Mouse (Mus musculus) cerebellum, postnatal 36 days (tissue): ENCODE results near the gene Ip6k3.

Experiments
- DNase-seq, 2 experiments: peaks; one replicate each; pipeline ENCODE4 v3.0.0; 2021 to 2022; ENCODE audit warnings: mixed read lengths in 2 of 2

Gene Ip6k3

GRCm38 (mm10) chr17:27167545-27167944 lies at the start of gene Ip6k3:
TSS of gene Ip6k3 (minus strand) at chr17:27167795.
- no peak for DNase-seq

DNA sequence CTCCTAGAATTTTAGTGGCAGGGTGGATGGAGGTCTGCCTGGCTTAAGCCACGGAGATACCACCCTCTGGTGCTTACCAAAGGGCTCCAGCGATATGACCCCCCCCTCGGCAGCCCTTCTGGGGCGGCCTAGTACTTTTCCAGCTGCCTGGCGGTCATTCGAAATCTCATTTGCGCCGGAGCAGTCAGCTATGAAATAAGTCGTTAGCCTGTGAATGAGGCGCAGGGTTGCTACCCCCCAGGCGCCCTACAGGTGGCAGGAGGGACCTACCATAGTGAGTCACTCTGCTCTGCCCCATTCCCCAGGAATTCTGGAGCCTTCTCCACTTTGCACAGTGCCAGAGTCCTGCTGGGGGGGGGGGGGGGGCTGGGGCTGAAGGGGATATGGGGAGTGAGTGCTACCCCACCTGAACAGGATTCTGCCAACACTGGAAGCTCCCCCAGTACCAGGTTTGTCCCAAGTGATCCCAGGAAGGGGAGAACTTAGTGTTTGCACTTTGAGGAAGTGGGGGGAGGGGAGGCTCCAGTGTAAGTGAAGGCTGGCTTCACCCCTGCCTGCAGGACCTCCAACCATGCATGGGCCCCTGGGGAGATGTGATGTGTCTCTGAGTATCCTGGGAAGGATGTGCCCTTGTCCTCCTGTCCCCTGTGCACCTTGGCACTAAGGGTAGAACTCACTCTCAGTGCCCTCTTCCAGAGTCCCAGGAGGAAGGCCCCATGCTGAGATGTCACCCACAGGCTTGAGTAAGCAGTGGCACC lies 45.4 kb upstream of the Ip6k3 start:
- DNase-seq: peak; percentile 49 to 61

GRCm38 (mm10) chr17:27212006-27212405 lies 44.4 kb upstream of the Ip6k3 start:
- no peak for DNase-seq

DNA sequence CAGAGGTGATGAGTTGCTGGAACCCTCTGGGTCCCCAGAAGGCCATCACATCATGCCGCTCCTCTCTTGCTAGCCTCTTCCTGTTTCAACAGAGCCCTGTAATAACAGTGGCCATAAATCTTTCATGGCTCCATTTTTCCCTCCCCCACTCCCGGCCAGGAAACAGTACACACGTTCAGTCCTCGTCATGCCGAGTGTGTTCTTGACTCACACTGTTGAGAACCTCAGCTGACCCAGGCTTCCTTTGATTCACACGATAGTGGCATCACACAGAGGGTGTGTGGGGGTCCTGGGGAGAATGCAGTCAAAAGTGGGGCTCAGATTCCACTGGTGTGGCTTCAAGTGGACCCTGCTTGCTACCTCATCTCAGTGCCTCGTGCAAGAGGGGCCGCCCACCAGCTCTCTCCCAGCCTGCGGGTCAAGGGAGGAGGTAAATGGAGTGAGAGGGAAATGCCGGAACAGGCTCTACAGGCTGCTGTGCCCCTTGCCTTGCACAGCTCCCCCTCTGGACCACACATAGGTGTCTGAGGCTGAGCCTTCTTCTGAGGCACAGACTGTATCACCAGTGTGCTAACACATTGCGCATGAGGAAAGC lies 39.6 kb upstream of the Ip6k3 start:
- no peak for DNase-seq

DNA sequence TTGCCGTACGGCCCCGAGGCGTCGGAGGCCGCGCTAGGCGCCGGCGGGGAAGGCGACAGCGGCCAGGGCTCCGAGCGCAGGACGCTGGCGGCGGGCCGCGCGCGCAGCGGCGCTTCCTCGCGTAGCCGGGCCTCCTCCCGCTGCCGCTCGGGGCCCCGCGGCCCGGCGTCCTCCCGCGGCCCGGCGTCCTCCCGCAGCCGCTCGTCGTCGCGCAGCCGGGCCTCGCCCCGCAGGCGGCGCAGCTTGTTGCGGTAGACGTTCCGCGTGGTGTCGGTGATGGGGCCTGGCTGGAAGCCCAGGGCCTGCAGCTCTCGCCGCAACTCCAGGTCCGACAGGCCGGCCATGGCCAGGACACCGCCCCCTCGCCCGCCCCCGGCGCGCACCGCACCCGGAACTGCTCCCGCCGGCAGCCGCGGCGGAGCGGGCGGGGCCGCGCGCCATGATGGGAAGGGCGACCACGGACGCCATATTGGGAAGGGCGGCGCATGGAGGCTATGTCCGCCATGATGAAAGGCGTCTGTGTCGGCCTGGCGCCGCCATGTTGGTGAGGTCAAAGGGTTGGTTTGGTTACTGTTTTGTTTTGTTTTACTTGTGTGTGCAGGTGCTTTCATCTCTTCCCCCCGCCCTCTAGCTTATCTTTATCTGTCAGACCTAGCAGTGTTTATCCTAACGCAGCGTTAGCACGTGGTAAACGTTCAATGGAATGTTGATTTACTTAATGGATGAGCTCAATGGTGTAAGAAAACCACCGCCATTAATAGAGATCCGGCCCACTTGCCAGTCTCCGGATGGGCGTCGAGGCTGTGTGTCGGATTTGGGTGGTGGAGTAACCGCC lies 36.7 kb upstream of the Ip6k3 start, which contains the start of gene Lemd2:
Gene Lemd2 (minus strand): TSS at position 395 of the 835 bp plus-strand sequence.
- peak; percentile 96 for DNase-seq

DNA sequence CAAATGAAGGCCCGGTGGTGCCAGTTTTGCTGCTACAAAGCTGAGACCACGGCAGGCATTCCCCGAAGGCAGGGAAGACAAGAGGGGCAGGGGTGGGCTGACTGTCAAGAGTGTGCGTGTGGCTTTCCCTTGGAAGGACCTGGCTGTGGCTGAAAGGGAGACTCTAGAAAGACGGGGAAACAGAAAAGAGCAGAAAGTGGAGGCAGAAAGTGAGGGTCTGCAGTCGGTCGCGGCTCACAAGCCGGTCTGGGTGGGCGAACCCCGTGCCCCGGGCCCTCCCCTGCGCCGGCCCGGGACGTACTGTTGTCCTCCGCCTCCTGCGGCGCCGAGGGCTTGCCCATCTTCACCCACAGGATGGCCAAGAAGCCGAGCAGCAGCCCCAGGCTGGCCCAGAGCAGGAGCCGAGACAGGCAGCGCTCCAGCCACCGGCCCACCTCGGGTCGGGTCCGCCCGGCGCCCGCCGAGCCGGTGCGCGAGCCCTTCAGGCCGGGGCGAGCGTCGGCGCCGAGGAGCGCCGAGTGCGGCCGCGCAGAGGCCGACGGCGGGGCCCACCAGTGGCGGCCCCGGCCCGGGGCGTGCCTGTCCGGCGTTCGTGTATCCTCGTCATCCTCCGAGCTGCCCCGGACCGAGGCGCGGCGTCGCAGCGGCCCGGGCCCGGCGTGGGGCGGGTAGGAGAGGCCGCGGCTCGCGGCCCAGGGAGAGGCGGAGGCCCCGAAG lies 35.9 kb upstream of the Ip6k3 start:
- DNase-seq: peak; percentile 47 to 48

DNA sequence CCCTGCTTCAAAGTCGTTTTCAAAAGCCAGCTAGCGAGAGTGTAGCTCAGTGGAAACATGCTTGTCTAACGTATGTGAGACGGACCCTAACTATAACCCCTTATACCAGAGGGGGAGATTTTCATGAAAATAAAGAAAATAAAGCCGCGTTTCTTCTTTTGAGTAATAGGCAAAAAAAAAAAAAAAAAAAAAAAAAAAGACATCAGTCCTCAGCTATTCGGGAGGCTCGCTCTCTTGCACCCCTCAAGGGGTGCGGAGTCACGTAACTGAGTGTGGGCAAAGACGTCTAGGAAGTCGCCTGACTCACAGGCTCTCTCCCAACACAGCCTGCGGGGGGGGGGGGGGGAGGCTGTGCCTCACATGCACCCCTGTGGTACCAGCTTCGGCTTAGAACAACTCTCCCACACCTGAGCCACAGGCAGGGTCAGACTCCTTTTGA lies 35.3 kb upstream of the Ip6k3 start:
- no peak for DNase-seq

DNA sequence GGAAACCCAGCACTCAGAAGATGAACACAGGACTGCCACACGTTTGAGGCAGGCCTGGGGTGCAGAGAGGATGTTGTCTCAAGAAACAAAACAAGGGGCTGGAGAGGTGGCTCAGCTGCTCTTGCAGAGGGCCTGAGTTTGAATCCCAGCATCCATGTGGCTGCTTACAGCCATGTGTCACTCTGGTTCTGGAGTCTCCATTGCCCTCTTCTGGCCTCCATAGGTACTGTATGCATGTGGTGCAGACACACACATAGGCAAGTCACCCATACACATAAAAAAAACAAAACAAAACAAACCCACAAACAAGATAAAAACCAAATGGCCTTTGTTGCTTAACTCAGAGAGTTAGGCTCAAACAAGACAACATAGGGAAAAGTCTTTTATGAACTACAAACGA lies 34.4 kb upstream of the Ip6k3 start:
- DNase-seq: no peak

- no peak for DNase-seq
Observed at GRCm38 (mm10) chr17:27200801-27201200, 33.2 kb upstream of the Ip6k3 start.

- no peak for DNase-seq
Observed at GRCm38 (mm10) chr17:27199864-27200263, 32.3 kb upstream of the Ip6k3 start.

DNA sequence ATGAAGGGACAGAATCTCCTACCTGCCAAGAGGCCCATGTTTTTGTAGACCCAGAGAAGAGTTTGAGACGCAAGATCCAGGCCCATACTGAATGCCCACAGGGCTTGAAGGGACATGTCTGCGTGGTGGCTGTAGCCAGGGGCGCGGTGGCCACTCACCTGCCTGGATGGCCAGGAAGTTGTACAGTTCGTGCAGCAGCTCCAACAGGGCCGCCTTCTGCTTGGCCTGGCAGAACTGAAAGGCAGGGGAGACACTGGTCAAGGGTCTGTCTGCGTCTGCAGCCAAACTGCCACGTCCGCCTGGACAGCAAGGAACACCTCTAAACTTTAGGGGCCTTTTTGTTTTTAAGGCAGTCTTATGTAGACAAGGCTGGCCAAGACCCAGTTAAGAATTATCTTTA lies 31.6 kb upstream of the Ip6k3 start:
- no peak for DNase-seq

GRCm38 (mm10) chr17:27196206-27196605 lies 28.6 kb upstream of the Ip6k3 start:
- DNase-seq: no peak

DNA sequence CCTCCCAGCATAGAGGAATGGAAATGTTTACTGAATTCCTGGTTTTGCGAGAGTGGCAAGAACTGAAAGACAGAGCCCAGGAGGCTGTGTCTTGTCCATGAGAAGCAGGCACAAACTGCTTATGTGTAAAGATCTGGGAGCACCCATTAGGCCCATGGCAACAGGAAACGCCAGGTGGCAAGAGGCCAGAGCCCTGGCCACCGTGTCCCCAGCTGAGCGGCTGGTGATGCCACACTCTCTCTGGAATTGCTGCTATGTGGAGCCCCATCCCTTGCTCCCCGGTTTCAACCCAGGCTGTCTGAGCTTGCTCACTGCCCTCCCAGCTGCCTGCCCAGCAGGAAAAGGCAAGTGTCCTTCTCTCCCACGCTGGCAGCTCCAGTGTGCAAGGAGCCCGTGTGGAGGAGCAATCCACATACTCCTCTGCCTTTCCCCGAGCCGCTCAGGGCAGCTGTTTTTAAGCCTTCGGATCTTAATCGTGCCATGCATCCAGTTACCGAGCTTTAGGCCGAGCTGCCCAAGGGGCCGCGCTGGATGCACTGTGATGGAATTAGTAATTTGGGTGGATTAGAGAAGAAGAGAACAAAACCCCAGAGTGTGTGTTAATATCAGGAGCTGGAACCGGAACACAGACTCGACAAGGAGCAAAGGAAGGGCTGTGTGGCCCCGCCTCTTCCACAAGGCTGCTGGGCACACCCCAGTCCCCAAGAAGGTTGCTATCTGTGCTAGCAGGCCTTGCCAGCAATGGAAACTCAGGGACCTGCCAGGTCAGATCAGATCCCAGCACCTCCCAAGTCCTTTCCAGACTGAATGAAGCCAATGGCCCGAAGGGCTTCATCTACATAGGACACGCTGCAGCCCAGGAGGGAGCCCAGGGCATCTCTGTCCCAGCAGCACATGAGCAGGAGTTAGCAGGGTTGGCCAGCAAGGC lies 26.9 kb upstream of the Ip6k3 start:
- DNase-seq: no peak

- peak in 1 of 2 experiments; percentile 38 for DNase-seq
Observed at GRCm38 (mm10) chr17:27191804-27192203, 24.2 kb upstream of the Ip6k3 start.

DNA sequence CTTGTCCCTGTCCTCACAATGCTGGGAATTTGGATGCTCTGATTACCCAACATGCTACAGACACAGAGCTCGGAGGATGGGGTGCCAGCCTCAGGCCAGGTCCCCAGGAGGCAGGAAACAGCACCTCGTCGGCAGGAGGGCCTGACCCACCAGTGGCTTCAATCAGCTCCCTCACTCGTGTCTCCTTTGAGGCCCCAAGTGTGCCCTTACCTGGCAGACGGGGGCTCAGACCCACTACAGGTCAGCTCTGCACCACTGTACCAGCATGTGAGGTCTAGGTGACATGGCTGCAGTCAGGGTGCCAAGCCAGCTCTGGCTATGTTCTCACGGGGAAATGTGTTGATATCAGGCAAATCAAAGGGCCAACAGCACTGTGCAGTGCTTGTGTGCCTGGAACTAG lies 23.6 kb upstream of the Ip6k3 start:
- DNase-seq: no peak

DNA sequence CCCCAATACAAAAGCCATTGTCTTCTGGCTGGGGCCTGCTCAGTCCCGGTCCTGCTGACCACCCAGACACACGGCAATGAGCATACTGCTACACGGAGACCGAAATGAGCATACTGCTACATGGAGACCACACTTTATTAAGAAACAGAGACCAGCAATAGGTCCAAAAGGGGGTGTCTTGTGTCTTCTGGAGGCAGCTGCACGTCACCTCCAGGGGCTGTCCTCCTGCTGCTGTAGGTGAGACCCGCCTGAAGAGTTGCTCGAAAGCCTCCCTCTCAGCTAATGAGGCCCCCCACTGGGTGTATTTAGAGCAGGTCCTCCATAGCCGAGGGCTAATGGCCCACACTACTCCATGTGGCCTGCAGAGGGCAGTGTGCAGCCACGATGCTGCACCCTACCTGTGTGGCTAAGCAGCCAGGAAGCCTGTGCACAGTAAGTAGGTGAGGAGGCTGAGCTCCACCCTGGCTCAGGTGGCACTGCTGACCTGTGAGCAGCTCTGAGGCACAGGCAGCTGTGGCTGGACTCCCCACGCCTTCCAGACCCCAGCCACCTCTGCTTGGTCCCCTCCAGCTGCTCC lies 22.1 kb upstream of the Ip6k3 start:
- DNase-seq: peak; percentile 84 to 86

DNA sequence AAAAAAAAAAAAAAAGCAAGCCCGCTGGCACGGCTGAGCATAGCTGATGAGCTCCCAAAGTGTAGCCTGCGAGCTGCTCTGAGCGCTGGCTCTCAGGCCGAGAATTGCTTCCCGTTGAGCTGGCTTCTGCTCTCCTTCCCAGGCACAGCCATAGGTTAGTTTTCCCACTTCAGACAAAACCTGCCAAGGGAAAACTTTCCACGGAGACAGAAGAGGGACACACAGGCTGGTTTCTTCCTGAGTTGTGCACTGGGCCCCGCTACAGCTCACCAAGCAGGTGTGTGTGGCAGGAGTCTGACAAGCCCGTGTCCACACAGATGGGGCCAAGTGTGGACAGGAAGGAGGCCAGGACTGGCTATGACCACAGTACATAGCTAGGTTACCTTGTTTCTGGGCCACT lies 21.3 kb upstream of the Ip6k3 start:
- peak; percentile 43 to 44 for DNase-seq

DNA sequence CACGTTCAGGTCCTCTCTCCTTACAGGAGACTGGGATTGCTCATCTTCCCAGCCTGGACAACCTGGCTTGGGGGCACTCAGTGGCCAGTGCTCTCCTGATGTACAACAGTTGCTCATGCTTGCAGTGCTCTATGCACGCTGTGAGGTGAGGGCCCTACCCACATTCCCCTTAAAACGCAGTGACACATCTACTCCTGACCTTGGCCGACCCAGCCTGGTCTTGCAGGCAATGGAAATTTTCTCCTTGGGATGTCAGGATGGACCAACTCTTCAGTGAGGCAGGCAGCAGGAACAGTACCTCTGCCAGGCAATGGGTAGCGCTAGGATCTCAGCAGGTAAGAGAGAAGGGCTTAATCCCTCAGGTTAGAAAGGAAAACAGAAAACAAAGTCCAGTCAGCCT lies 19.5 kb upstream of the Ip6k3 start:
- no peak for DNase-seq

DNA sequence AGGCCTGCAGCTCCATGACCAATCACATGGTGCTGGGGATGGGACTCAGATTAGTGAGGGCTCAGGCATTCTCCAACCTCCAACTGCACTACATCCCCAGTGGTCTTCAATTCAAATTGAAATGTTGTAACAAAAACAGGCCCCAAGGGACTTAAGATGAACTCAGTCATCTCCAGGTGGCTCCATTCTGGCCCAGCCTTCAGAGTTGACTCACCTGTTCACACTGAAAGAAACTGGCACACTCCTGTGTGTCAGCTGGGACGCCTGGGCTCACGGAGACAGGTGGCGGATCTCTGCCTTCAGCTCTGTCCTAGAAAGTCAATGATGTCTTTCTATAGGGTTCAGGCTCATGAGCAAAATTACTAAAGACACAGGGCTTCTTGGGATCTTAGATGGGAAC lies 18.5 kb upstream of the Ip6k3 start:
- DNase-seq: peak in 1 of 2 experiments; percentile 34

- DNase-seq: no peak
Observed at GRCm38 (mm10) chr17:27183667-27184292, 16.2 kb upstream of the Ip6k3 start.

GRCm38 (mm10) chr17:27182401-27182800 lies 14.8 kb upstream of the Ip6k3 start:
- DNase-seq: no peak
